Mouse (Mus musculus): Measurements from ENCODE around the gene Lmbrd2.
A peak's percentile ranks its signal among the peaks of the same experiment; 100 is the strongest.

The Lmbrd2 gene

DNA sequence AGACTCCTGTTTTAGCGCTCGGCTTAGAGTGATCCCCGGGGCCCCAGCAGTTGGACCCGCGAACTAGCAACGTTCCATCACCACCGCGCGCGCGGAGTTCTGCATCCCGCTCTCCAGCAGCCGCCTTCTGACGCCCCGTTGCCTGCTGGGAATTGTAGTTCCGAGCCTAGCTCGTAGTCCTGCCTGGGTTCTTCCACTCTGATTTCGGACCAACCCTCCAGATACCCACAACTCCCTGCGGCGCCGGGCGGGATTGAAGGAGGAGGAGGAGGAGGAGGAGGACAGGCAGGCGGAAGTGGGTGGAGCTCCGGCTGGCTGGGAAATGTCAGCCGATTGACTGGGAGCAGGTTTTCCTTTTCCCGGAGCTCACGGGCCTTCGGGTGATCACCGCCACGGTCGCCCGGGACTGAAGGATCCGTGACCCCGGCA, at the start of gene Lmbrd2:
Gene Lmbrd2 (plus strand): TSS at position 299 of the 429 bp plus-strand sequence.
- peak; percentile 94 for DNase-seq (ENCODE audit: low read depth, low spot score)

DNA sequence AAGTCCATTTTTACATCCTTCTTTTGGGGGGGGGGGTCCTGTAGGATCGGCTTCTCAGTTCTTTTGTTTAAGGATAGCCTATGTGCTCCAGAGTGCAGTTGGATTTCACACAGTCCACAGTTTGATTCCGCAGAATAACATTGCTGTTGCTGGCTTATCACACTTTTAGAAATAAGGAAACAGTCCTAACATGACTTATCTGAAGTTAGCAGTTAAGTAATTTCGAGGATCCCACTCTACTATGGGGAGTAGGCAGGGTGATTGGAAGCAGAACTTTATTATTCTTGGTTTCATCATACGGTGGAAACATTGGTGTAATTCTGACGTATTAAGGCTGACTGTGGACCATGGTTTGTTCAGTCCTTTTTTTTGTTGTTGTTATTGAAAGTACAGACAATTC, 49.7 kb upstream of the Lmbrd2 start:
- no peak for DNase-seq (ENCODE audit: low read depth, low spot score)

DNA sequence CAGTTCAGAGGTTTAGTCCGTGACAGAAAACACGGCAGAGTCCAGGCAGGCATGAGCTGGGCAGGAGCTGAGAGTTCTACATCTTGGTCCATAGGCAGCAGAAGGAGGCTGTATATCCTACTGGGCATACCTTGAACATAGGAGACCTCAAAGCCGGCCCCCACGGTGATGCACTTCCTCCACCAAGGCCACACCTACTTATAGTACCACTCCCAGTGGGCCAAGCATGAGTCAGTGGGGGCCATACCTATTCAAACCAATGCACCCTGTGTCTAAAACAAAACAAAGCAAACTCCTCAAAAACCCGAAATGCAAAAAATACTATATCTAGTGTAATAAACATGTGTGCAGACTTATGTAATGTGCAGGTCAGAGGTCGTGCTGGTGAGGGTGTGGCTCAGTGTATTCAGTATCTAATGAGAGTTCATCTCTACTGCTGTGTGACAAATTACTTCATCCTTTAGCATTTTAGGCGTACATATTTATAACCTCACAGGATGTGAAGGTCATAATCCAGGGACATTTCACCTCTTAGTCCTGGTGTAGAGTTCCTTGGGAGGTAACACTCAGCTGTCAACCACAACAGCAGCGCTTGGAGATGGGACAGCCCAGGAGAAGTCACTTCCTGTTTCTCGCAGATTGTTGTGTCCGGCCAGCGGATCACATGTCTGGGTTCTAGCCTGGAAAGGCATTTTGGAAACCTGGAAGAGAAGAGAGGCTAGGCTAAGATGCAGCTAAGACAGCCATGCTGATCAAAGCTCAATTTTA, 46.6 kb upstream of the Lmbrd2 start:
- no peak for DNase-seq (ENCODE audit: low read depth, low spot score)

DNA sequence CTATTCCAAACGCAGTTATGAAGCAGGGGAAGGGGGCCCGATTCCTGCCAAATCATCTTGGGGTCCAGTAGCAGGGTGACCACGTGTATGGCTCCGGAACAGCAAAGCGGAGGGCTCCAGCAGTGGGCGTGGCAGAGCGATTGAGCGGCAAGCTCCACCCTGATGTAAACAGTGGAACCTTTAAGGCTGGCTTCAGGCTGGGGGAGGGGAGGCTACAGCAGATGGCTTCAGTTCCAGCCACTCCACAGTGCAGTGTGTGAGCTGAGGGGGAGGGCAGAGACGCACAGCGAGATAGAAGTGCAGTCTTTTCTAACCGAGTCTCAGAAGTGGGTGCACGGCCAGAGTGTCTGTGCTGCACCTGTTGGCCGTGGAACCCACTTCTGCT, 46.0 kb upstream of the Lmbrd2 start:
- no peak for DNase-seq (ENCODE audit: low read depth, low spot score)

DNA sequence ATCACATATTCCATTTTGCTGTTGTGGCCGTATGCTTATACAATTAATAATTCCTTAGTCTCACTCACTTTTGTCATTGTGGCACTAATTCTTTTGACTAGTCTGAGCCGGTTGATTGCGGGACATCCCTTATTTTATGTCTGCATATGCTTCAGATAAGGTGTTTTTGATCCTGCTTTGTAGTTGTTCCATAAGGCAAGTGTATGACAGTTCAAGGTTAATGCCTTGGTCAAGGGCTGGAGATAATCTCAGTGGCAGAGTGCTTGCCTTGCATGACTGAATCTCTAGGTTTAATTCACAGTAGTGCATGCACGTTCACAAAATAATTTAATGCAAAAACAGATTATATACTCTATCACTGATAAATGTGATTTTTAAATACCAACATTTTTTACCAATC, 43.5 kb upstream of the Lmbrd2 start:
- no peak for DNase-seq (ENCODE audit: low read depth, low spot score)

DNA sequence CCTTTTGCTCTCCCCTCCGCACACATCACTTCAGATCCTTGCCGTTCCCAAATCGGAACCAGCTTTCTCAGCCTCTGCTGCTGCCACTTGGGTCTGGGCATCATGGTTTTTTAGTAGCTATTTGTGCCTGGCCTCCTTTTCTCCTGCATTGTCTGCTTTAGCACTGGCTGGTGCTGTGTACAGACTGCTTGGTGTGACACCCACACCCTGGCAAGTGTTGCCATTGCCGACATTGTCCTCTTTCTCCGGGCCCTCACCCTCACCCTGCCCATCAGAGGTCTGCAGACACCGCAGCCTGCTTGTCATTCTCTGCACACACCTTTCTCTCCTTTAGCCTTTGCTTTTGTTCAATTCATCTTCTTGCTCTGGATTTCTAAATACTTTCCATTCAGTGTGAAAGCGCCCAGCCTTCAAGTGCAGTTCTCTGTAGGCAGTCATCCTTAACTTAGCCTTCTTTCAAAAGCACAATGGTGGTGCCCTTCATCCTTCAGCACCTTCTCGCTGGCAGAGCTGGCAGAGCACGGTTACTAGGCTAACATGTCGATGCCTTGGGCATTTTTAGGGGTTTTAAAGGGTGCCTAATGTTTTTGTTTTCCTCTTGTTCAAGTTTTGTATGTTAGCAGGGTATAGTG, 39.8 kb upstream of the Lmbrd2 start:
- no peak for DNase-seq (ENCODE audit: low read depth, low spot score)

DNA sequence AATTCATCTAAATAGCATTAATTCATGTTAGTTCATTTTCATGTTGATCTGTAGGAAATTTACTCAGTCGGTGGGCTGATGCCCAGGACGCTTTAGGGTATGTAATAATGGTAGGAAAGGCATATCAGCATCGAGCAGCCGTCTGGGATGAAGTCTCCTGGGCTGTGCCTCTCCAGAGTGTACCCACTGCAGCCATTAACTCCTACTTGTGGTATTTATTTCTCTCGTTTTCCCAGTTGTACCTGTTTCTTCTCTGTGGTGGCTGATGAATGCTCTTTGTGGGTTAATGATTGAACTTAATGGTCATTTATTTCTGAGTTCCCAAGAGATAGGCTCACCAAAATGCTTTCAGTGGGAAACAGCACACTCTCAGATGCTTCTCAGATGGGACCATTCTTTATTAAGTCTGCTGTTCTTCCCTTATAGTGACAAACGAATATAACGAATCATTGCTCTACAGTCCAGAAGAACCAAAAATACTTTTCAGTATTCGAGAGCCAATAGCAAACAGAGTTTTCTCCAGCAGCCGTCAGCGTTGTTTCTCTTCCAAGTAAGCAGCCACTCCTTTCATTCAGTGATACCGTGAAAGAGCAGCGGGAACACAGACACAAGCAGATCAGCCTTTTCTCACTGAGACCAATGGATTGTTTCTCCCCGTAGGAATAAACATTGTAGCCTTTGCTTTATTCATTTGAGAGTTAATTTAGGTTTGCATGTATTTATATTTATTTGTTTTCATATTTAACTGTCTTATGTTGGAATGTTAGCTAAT, 33.9 kb upstream of the Lmbrd2 start:
- no peak for DNase-seq (ENCODE audit: low read depth, low spot score)

DNA sequence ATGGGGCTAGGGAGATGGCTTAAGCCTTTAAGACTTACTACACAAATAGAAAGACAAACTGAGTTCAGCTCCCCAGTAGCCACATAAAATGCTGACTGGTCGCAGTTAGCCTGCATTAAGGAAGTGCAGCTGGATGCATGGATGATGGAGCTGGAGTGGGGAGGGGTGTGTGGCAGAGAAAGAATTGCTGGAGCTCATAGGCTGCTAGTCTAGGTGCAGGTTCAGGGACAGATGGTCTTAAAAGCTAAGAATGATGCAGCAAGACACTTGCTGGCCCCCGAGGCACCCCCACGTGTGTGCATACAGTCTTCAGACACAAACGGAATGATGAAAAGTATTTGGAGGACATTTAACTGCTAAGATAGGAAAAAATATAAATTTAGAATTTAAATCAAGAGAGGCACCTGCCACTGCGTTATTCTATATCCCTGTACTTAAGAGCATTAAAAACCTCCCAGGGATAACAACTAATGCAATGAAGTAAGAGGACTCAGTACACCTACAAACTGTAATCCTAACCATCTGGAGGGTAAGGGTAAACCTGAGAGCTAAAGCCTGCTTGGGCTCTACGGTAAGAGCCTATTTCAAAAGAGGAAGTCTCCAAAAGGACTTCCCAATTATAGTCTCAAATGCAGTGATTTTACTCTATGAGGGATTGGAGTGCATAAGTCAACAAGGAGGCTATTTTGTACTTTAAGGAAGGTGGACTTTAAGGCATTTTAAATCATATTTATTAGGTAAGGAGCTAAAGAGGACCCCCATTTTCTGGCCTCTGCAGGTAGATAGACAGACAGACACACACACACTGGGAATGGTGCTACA, 29.6 kb upstream of the Lmbrd2 start:
- no peak for DNase-seq (ENCODE audit: low read depth, low spot score)

DNA sequence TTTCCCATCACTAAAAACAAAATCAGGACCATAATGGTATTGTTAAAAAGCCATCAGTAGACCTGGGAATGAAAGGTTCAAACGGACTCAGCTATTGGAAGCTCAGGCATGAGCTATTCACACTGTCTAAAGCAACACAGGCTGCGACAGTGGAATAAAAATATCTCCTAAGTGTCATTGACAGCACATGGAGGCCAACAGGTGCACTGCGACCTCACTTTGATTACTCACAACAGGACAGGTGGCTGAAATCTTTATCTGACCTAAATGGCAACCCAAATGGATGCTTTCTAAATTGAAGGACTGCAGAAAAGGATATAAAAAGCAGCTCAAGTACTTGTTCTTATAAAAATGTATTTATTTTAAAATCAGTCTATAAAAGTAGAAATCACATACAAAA, 28.7 kb upstream of the Lmbrd2 start:
- no peak for DNase-seq (ENCODE audit: low read depth, low spot score)

DNA sequence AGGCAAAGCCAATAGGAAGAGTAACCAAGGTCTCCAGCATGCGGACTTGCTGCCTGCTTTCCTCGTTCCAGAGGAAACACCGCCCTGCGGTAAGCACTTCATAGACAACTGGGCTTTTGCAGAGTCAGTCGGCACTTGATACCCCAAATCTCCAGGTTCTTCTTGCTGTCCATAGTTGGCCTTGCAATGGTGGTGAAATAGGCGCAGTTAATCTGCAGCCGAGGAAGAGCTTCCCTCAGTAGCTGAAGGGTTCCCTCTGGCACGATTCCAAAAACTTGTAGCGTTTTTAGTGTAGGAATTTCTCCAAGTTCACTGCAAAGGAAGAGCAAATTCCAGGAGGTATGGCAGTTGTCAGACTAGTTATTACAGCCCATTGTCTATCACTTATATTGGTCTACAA, 26.8 kb upstream of the Lmbrd2 start:
- no peak for DNase-seq (ENCODE audit: low read depth, low spot score)

DNA sequence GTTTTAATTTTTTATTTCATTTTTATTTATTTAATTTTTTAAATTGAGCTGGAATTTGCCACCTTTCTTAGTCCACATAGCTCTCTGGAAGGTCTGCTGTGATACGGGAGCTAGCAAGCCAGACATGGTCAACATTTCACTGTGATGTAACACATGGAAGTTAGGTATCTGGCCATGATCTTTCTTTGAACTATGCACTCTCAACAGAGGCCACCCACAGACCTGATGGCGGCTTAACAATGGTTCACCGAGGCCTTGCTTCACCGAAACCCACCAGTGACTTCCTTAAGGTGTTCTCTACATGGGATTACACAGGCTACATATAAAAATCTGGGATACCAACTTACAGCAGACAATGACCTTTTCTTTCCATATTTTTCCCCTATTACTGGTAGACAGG, 26.2 kb upstream of the Lmbrd2 start:
- no peak for DNase-seq (ENCODE audit: low read depth, low spot score)

DNA sequence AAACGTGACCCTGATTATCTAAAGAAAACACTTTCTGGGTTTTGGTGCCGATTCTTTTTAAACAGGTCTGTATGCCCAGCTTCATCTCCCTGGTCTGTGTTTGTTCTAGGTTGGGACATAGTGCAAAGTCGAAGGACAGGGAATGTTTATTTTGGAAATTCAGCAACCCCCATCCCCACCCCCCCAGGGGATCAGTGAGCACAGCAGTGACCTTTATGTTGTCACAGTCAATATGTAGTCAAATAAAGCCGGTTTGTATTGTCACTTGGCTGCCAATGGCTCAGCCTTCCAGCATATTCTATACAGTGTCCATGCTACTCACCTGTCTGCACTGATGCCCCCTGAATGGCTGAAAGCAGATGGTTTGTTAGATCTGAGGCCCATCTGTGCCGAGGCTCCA, 25.8 kb upstream of the Lmbrd2 start:
- no peak for DNase-seq (ENCODE audit: low read depth, low spot score)

DNA sequence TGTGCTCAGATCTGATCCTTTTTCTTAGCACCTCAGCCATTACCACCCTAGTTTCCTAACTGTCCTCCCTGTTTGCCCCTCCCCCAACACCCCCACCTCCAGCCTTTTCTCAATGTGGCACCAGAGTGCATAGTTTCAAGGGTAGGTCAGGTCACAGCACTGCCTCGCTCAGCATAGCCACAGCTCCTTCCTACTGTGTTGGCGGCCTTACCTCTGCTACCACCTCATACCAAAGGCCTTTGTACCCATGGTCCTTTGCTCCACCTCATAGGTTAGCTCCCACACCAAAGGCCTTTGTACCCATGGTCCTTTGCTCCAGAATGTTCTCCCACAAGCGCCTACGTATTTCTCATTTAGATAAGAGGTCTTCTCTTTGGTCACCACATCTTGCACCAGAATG, 21.5 kb upstream of the Lmbrd2 start:
- no peak for DNase-seq (ENCODE audit: low read depth, low spot score)

DNA sequence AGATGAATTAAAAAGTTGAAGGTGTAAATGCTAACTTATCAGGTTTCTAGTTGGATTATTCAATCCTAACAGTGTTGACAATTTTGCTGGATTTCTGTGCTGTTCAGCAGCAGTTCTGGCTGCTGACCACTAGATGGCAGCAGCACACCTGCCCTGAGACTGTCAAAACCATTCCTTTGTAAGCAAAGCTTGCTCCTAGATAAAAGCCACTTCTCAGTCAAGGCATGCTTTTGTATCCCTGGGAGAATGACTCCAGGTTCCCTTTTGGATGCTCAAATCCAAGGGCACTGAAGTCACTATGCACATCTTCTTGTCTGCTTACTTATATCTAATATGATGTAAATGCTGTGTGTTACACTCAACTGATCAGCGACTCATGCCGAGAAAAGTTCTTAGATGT, 20.3 kb upstream of the Lmbrd2 start:
- peak; percentile 51 for DNase-seq (ENCODE audit: low read depth, low spot score)

DNA sequence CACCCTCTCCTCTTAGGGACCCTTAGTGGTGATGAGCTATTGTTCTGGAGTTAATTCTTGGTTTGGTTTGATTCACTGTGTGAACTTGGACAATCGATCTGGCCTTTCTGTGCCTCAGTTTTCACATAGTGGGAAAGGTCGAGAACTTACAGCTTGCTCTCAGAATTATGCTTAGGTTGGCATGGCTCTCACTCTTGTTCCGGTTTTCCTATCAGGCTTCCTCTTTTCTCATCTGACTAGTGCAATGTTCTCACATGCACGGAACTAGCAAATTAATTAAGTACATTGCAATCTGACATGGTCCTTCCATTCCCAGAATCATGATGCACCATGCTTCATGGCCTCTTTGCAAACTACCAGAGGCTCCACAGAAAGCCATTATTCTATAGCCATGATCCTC, 17.4 kb upstream of the Lmbrd2 start:
- no peak for DNase-seq (ENCODE audit: low read depth, low spot score)

DNA sequence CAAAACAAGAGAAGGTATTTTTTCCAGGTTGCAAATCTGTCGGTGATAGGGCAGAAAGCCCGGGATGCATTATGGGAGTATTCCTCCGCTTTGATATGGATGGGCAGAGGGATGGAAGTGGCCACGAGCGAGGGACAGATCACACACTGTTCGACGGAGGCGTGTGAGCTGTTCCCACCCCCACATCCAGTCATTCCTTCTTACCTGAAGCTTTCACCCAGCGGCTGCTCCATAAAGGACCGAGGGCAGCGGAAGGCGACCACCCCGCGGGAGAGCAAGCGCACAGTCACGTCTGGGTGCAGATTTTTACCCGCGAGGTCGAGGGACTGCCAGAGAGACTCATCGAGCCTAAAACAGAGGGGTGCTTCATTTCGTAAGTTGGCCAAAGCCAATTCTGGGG, 15.5 kb upstream of the Lmbrd2 start:
- no peak for DNase-seq (ENCODE audit: low read depth, low spot score)

DNA sequence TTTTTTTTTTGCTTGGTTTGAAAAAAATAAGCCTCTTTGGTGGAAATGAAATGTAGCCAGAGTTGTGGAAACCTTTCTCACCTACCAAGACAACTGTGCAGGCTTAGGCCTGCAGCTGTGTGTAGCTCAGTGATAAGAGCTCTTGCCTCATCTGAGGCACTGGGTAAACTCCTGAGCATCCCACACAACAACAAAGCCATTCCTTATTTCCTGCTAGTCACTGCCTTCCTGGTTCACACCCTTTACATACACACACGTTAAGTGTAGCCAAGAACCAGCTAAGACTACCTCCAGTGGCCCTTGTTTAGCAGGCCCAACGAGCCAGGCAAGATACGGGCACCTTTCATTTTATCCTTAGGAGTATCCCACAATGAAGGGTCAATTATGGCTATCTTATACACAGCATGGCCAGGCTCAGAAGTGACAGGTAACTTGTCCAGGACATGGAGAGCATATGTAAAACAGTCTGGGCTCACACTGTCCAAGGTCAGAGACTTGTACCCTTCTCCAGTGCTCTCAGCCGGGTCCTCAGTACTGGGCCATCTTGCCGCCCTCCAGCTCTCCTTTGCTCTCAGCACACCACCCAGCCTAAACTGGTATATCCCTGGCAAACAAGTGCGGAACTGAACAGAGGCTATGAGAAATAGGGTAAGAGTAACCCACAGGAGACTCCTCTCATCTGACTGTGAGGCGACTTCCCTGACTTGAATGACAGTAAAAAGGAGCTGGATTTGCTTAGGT, 13.1 kb upstream of the Lmbrd2 start:
- DNase-seq (ENCODE audit: low read depth, low spot score): no peak

DNA sequence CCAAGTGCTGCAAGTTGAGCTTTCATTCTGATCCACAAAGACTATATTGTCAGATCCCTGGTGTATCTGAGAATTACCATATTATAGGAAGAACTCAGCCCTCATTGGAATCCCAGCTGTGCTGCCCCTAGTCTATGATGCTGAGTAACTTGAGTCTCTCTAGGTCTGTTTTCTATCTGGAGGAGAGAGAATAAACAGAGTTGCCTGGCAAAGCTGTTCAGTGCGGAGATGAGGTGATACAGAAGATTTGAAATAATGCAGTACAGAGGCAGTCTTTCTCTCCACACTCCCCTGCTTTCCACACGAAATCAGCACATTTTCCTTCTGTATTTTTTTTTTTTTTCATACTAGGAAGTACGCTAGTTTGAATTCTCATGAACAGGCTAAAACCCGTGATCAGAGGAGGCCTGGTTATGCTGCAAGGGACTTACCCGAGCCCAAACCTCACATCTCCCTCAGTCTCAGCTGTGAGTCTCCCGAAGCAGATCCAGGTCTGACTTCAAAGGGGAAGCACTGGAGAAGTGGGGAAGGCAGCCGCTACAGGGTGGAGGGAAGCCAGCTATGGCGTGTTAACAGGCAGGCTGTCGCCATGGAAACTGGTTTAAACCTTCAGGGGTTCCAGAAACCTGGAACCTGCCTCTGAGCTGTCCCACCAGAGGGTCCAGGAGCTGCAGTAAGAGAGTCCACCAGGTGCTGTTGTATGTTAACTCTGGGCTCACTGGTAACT, 9.4 kb upstream of the Lmbrd2 start:
- DNase-seq (ENCODE audit: low read depth, low spot score): no peak

DNA sequence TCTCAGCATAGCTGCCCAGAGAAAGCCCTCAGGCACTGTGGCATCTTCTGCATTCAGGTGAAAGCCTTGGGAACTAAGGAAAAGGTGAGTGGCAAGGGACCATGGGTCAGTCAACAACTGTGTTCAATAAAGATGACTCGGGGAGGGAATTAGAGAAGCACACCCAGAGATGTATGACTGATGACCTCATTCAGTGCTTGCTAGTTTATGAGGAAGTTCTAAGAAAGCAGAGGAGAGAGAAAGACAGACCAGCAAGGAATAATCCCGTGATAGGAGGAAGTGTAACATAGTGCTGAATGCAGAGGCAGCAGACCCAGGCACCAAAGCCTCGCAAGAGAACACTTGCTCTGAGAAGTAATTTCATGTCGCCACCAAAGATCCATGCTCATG, 8.9 kb upstream of the Lmbrd2 start:
- DNase-seq (ENCODE audit: low read depth, low spot score): no peak

DNA sequence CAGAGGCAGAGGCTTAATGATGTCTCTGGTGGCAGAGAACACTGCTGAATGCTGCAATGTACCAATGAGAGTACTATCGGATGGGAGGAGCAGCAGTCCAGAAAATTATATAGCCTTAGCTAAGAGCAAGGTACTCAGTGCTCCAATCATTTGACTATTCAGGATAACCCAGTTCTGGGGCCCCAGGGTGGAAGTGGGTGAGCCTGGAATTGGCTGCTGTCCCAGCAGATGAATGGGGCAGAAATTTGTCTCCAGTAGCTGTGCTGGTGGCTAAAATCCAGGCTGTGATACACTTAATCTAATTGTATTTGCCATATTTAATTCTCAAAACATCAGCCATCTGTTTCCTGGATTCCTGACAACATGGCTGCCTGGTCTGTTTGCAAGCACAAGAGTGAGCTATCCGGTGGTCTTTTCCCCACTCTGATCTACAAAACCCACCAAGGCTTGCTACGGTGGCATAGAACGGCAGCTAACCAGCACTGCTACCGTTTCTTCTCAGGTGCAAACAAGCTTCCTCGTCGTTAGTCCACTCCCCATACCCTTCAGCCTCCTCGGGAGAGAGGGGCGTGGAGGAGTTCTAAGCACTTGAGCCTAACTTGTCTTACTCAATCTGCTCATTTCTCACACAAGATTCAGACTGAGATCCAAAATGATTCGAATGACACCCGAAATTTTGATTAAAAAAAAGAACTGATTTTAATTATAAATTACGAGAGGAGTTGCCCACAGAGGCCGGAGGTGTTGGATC, 7.5 kb upstream of the Lmbrd2 start:
- peak; percentile 13 for DNase-seq (ENCODE audit: low read depth, low spot score)

All from retina, postnatal 7 days (tissue).